Mouse (Mus musculus) forebrain, postnatal 0 days (tissue): ENCODE results near the gene Nus1. TPM values are rescaled to one million over a fixed set of nuclear protein-coding genes. Genes with fewer than 3 reads are reported as not detected.

ENCODE experiments used
- ATAC-seq: fragments of 200-750 bp; cut with Nextera tagmentation; 2 replicates; pipeline ENCODE4 v1.8.0; 2017; ENCODE audit warnings: mild to moderate bottlenecking, moderate library complexity
- DNase-seq: peaks from one replicate; pipeline ENCODE4 v3.0.0-alpha.2; 2015
- H3K27ac ChIP-seq: fragments of 300-500 bp; sonication (generic); 2 replicates; pipeline ENCODE4 v1.5.1; 2014; ENCODE audit warnings: low read depth, mild to moderate bottlenecking, antibody characterized with exemption, low read length, moderate library complexity, mixed read lengths
- H3K27me3 ChIP-seq: fragments of 300-500 bp; sonication (generic); 2 replicates; pipeline ENCODE4 v1.6.1; 2014; ENCODE audit warnings: mild to moderate bottlenecking, low read length, mixed read lengths; ENCODE audit not compliant: insufficient read depth
- H3K36me3 ChIP-seq: fragments of 300-500 bp; sonication (generic); 2 replicates; pipeline ENCODE4 v1.6.1; 2014; ENCODE audit warnings: mild to moderate bottlenecking, moderate library complexity; ENCODE audit not compliant: insufficient read depth
- H3K4me1 ChIP-seq: fragments of 300-500 bp; sonication (generic); 2 replicates; pipeline ENCODE4 v1.6.1; 2014; ENCODE audit warnings: antibody characterized with exemption; ENCODE audit not compliant: insufficient read depth
- H3K4me2 ChIP-seq: fragments of 300-500 bp; sonication (generic); 2 replicates; pipeline ENCODE4 v1.6.1; 2014; ENCODE audit warnings: low read depth, mild to moderate bottlenecking, moderate library complexity
- H3K4me3 ChIP-seq: fragments of 300-500 bp; sonication (generic); 2 replicates; pipeline ENCODE4 v1.5.1; 2014; ENCODE audit warnings: low read depth, low read length, mixed read lengths
- H3K9ac ChIP-seq: fragments of 300-500 bp; sonication (generic); 2 replicates; pipeline ENCODE4 v1.6.1; 2014; ENCODE audit warnings: mild to moderate bottlenecking
- H3K9me3 ChIP-seq: fragments of 300-500 bp; sonication (generic); 2 replicates; pipeline ENCODE4 v1.6.1; 2016; ENCODE audit warnings: low read length
- CTCF ChIP-seq: sonication (generic); IDR thresholded peaks from 2 replicates; pipeline ENCODE4 v1.5.1; 2016; ENCODE audit warnings: antibody characterized with exemption, control low read depth, low read depth
- WGBS: fragments of 180-500 bp; shearing (Covaris S2); extraction: QIAGEN DNeasy Blood & Tissue Kit; methylation state at CpG from one replicate; pipeline ENCODE4 v1.1.7; 2014; 5-methylcytosine and 5-hydroxymethylcytosine counted together
- polyA plus RNA-seq: library from polyadenylated mRNA; unstranded; fragments of >200 nt; fragmentation: Nextera tagmentation; extraction: Ambion mirVana; gene quantifications from 2 replicates; pipeline ENCODE4 v1.2.1, GENCODE M21; 2015
- total RNA-seq: library from RNA; depleted of rRNA; stranded (reverse); fragments of >200 nt; gene quantifications from 2 replicates; pipeline ENCODE4 v1.2.3, GENCODE M21; 2014; rRNA removed

Nus1 gene
- total RNA-seq (21.2 and 31.8 TPM in 2 replicates), polyA plus RNA-seq (11.5 and 19.1 TPM in 2 replicates)

- Histone ChIP-seq H3K4me3 (peak within 1 kb of the TSS; percentile 88), H3K27me3 (no peaks in the 10 kb centered on the region), H3K9ac (peak within 1 kb of the TSS; percentile 82), H3K36me3 (no peaks in the 10 kb centered on the region), H3K27ac (peak within 1 kb of the TSS; percentile 97), H3K4me1 (peaks cover 24% of the 10 kb centered on the region), H3K9me3 (no peaks in the 10 kb centered on the region), H3K4me2 (peak within 1 kb of the TSS; percentile 70)
- TF ChIP-seq CTCF, result peak; percentile 94
- ATAC-seq, result peak; percentile 98
- peak; percentile 100 for DNase-seq
- WGBS, result 2% methylated on average over 67 of the region's 79 CpGs
Measured at GRCm38 (mm10) chr10:52417299-52417997, at the start of gene Nus1. Nus1 (plus strand) TSS chr10:52417547.

- ATAC-seq (no peak), DNase-seq (no peak)
- WGBS, result 73% methylated on average over 4 of the region's 4 CpGs
- H3K27me3 ChIP-seq, result no peaks in the 10 kb centered on the region
- no peak overlapping the region for H3K4me2 ChIP-seq
- no peak for TF ChIP-seq CTCF
- no peak overlapping the region for H3K27ac ChIP-seq
- no peaks in the 10 kb centered on the region for H3K4me1 ChIP-seq
- H3K4me3 ChIP-seq, result no peak overlapping the region
- no peaks in the 10 kb centered on the region for H3K36me3 ChIP-seq
- no peaks in the 10 kb centered on the region for H3K9me3 ChIP-seq
- H3K9ac ChIP-seq, result no peak overlapping the region
Measured at GRCm38 (mm10) chr10:52368376-52368775, 49.0 kb upstream of the Nus1 start.

GRCm38 (mm10) chr10:52373834-52374233 lies 43.5 kb upstream of the Nus1 start:
- no peaks in the 10 kb centered on the region for H3K27me3 ChIP-seq
- no peaks in the 10 kb centered on the region for H3K36me3 ChIP-seq
- no peak overlapping the region for H3K9ac ChIP-seq
- no peak for DNase-seq
- H3K4me1 ChIP-seq, result peaks cover 3% of the 10 kb centered on the region; the same call in 1 of the 2 replicates
- H3K4me2 ChIP-seq, result no peak overlapping the region
- no peaks in the 10 kb centered on the region for H3K9me3 ChIP-seq
- H3K4me3 ChIP-seq, result no peak overlapping the region
- no peak for ATAC-seq
- no peak for TF ChIP-seq CTCF
- no peak overlapping the region for H3K27ac ChIP-seq
- WGBS, result 86% methylated on average over 4 of the region's 4 CpGs

- Histone ChIP-seq H3K9ac (no peak overlapping the region), H3K27ac (no peak overlapping the region), H3K4me3 (no peak overlapping the region), H3K9me3 (no peaks in the 10 kb centered on the region), H3K27me3 (no peaks in the 10 kb centered on the region), H3K36me3 (no peaks in the 10 kb centered on the region), H3K4me1 (peaks cover 8% of the 10 kb centered on the region), H3K4me2 (no peak overlapping the region)
- TF ChIP-seq CTCF, result no peak
- DNase-seq (no peak), ATAC-seq (no peak)
Measured at GRCm38 (mm10) chr10:52374651-52375050, 42.7 kb upstream of the Nus1 start.

DNA sequence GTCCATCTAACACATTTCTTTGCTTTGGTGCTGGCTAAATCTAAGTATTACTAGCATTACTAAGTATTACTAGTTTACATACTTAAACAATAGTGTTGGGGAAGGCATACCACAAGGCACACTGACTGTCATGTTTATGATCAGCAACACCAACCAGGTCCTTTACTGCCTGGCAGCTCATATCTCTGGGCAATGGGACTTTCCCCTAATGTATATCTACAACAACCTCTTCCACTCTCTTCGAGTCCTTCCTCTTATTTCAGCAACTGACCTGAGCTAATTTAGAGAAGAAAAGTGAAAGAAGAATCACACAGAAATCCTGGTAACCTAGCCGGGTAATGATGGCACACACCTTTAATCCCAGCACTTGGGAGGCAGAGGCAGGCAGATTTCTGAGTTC lies 40.9 kb upstream of the Nus1 start:
- no peak overlapping the region for H3K27ac ChIP-seq
- no peak overlapping the region for H3K9ac ChIP-seq
- H3K27me3 ChIP-seq, result no peaks in the 10 kb centered on the region
- no peaks in the 10 kb centered on the region for H3K9me3 ChIP-seq
- no peaks in the 10 kb centered on the region for H3K36me3 ChIP-seq
- no peak for DNase-seq
- ATAC-seq, result no peak
- no peak overlapping the region for H3K4me3 ChIP-seq
- WGBS, result 97% methylated on average over 2 of the region's 2 CpGs
- no peak overlapping the region for H3K4me2 ChIP-seq
- TF ChIP-seq CTCF, result no peak
- peaks cover 9% of the 10 kb centered on the region for H3K4me1 ChIP-seq

- Histone ChIP-seq H3K9ac (no peak overlapping the region), H3K36me3 (no peaks in the 10 kb centered on the region), H3K4me3 (no peak overlapping the region), H3K27ac (no peak overlapping the region), H3K27me3 (no peaks in the 10 kb centered on the region), H3K9me3 (no peaks in the 10 kb centered on the region), H3K4me2 (no peak overlapping the region), H3K4me1 (peaks cover 11% of the 10 kb centered on the region)
- ATAC-seq (no peak), DNase-seq (no peak)
- WGBS, result 95% methylated on average over 2 of the region's 2 CpGs
- no peak for TF ChIP-seq CTCF
Measured at GRCm38 (mm10) chr10:52377813-52378212, 39.5 kb upstream of the Nus1 start.

GRCm38 (mm10) chr10:52381321-52381801 lies 36.0 kb upstream of the Nus1 start:
- H3K27ac ChIP-seq, result peak overlapping the region; percentile 95
- no peaks in the 10 kb centered on the region for H3K9me3 ChIP-seq
- peak overlapping the region; percentile 63 for H3K4me2 ChIP-seq
- H3K9ac ChIP-seq, result peak overlapping the region; percentile 96
- DNase-seq, result no peak
- no peak for TF ChIP-seq CTCF
- peaks cover 14% of the 10 kb centered on the region for H3K4me1 ChIP-seq
- no peaks in the 10 kb centered on the region for H3K36me3 ChIP-seq
- peak; percentile 25 for ATAC-seq
- no peaks in the 10 kb centered on the region for H3K27me3 ChIP-seq
- under 1% methylated on average over 19 of the region's 19 CpGs for WGBS
- peak overlapping the region; percentile 86 for H3K4me3 ChIP-seq
